In genomic region chr1:90408504-90409215, GRCm38 (mm10) we compare ENCODE assay signal across 20 mouse cellular contexts.
DNase-seq lines count a peak whose midpoint lies in the region; ATAC-seq and TF ChIP-seq lines count a peak whose summit lies in the region.
"Had no signal": no experiment of that assay in that cellular context is flagged by ENCODE, and none has a peak within 500 bp of the region (broad histone marks: within the 10 kb centered on the region; RNA-seq: fewer than 3 reads in every experiment).

No protein-coding gene starts in this region.

- H3K27me3 ChIP-seq in embryonic facial prominence, embryonic 10.5 days (replicated peaks; ENCODE audit: low read depth, poor library complexity, severe bottlenecking) = 0 out of 2 replicates have a peak, but pooled peaks cover 12% of the 10 kb centered on the region
- H3K27me3 ChIP-seq in lung, embryonic 14.5 days (ENCODE audit: insufficient read depth, low read length) = no peaks in the 10 kb centered on the region
- no peaks in the 10 kb centered on the region for H3K27me3 ChIP-seq in midbrain, embryonic 11.5 days (ENCODE audit: control insufficient read depth, insufficient read depth, low read length)
- peaks cover 4% of the 10 kb centered on the region; the same call in 1 of the 2 replicates for H3K27me3 ChIP-seq in forebrain, embryonic 10.5 days (ENCODE audit: poor library complexity, severe bottlenecking)
- H3K27me3 ChIP-seq: heart, embryonic 13.5 days; neural tube, embryonic 13.5 days; Patski had no signal

- peak; percentile 65; the same call in 1 of the 2 replicates for ATAC-seq in lung, embryonic 14.5 days (ENCODE audit: insufficient read depth)
- no peak for ATAC-seq in midbrain, embryonic 11.5 days (ENCODE audit: low FRiP score)
- ATAC-seq: activated CD4-positive, CD25-positive, alpha-beta regulatory T cell, adult 4 months; forebrain, embryonic 14.5 days; liver, postnatal 0 days; Patski had no signal

- H3K4me1 ChIP-seq in embryonic facial prominence, embryonic 10.5 days = peaks cover 43% of the 10 kb centered on the region
- H3K4me1 ChIP-seq in lung, embryonic 14.5 days (ENCODE audit: insufficient read depth) = 0 out of 2 replicates have a peak, but pooled peaks cover 3% of the 10 kb centered on the region
- peaks cover 4% of the 10 kb centered on the region for H3K4me1 ChIP-seq in midbrain, embryonic 11.5 days (ENCODE audit: control insufficient read depth, insufficient read depth, low read length)
- peaks cover 30% of the 10 kb centered on the region for H3K4me1 ChIP-seq in forebrain, embryonic 10.5 days

- 67% methylated on average over 16 of the region's 16 CpGs for WGBS in embryonic facial prominence, embryonic 10.5 days
- WGBS in lung, embryonic 14.5 days = 31% methylated on average over 16 of the region's 16 CpGs
- 86% methylated on average over 16 of the region's 16 CpGs for WGBS in midbrain, embryonic 11.5 days
- 91% methylated on average over 16 of the region's 16 CpGs for WGBS in forebrain, embryonic 10.5 days

- no peak overlapping the region for H3K4me3 ChIP-seq in layer of hippocampus, adult 2 months
- no peak overlapping the region for H3K4me3 ChIP-seq in embryonic facial prominence, embryonic 10.5 days
- no peak overlapping the region for H3K4me3 ChIP-seq in lung, embryonic 14.5 days (ENCODE audit: low read depth, low read length)
- H3K4me3 ChIP-seq in midbrain, embryonic 11.5 days (ENCODE audit: low read depth, low read length) = no peak overlapping the region
- H3K4me3 ChIP-seq in forebrain, embryonic 10.5 days = no peak overlapping the region
- H3K4me3 ChIP-seq: gastrocnemius, adult 2 months; heart, embryonic 13.5 days; hindbrain, embryonic 10.5 days; midbrain, embryonic 12.5 days; neural tube, embryonic 13.5 days had no signal

- H3K9ac ChIP-seq in lung, embryonic 14.5 days = no peak overlapping the region
- no peak overlapping the region for H3K9ac ChIP-seq in midbrain, embryonic 11.5 days (ENCODE audit: low read length)
- H3K9ac ChIP-seq: heart, embryonic 13.5 days; liver, postnatal 0 days; midbrain, embryonic 12.5 days; neural tube, embryonic 13.5 days had no signal

- H3K27ac ChIP-seq in layer of hippocampus, adult 2 months = peak overlapping the region; percentile 79
- H3K27ac ChIP-seq in embryonic facial prominence, embryonic 10.5 days (replicated peaks) = no peak overlapping the region
- H3K27ac ChIP-seq in lung, embryonic 14.5 days (ENCODE audit: low read depth) = no peak overlapping the region
- H3K27ac ChIP-seq in midbrain, embryonic 11.5 days (ENCODE audit: low read depth, low read length) = no peak overlapping the region
- H3K27ac ChIP-seq in forebrain, embryonic 10.5 days = no peak overlapping the region
- H3K27ac ChIP-seq: gastrocnemius, adult 2 months; heart, embryonic 13.5 days; hindbrain, embryonic 10.5 days; midbrain, embryonic 12.5 days; neural tube, embryonic 13.5 days had no signal

- no peak overlapping the region for H3K4me2 ChIP-seq in lung, embryonic 14.5 days
- H3K4me2 ChIP-seq in midbrain, embryonic 11.5 days = no peak overlapping the region
- H3K4me2 ChIP-seq: heart, embryonic 13.5 days; midbrain, embryonic 12.5 days; neural tube, embryonic 13.5 days had no signal

- no peaks in the 10 kb centered on the region for H3K36me3 ChIP-seq in embryonic facial prominence, embryonic 10.5 days (replicated peaks)
- H3K36me3 ChIP-seq in lung, embryonic 14.5 days (ENCODE audit: insufficient read depth) = no peaks in the 10 kb centered on the region
- H3K36me3 ChIP-seq in midbrain, embryonic 11.5 days (ENCODE audit: control insufficient read depth, insufficient read depth, low read length) = no peaks in the 10 kb centered on the region
- no peaks in the 10 kb centered on the region for H3K36me3 ChIP-seq in forebrain, embryonic 10.5 days (replicated peaks)
- H3K36me3 ChIP-seq: heart, embryonic 13.5 days; hindbrain, embryonic 10.5 days; midbrain, embryonic 12.5 days; neural tube, embryonic 13.5 days had no signal

- H3K9me3 ChIP-seq in embryonic facial prominence, embryonic 10.5 days = no peaks in the 10 kb centered on the region
- peaks cover 5% of the 10 kb centered on the region; the same call in 1 of the 2 replicates for H3K9me3 ChIP-seq in lung, embryonic 14.5 days (ENCODE audit: low read depth, low read length)
- H3K9me3 ChIP-seq in midbrain, embryonic 11.5 days (ENCODE audit: control insufficient read depth, low read length) = no peaks in the 10 kb centered on the region
- peaks cover 3% of the 10 kb centered on the region; the same call in 1 of the 2 replicates for H3K9me3 ChIP-seq in forebrain, embryonic 10.5 days
- H3K9me3 ChIP-seq: heart, embryonic 13.5 days; hindbrain, embryonic 10.5 days; midbrain, embryonic 12.5 days; neural tube, embryonic 13.5 days had no signal

- TF ChIP-seq CTCF in layer of hippocampus, adult 2 months (conservative IDR thresholded peaks at IDR 0.05) = no peak
- no peak for TF ChIP-seq CTCF in lung, embryonic 14.5 days (IDR thresholded peaks at IDR 0.05; ENCODE audit: low read depth)

- peak; percentile 26 to 35 for DNase-seq in layer of hippocampus, adult 2 months (ENCODE audit: low spot score in 2 of 2)
- no peak for DNase-seq in layer of hippocampus, adult 9-10 months (ENCODE audit: low spot score)
- peak; percentile 46 for DNase-seq in embryonic facial prominence, embryonic 10.5 days (ENCODE audit: low spot score)
- peak; percentile 72 for DNase-seq in lung, embryonic 14.5 days
- peak; percentile 54 to 84 for DNase-seq in lung, postnatal 4 days
- DNase-seq in midbrain, embryonic 11.5 days (ENCODE audit: low spot score, missing footprints) = no peak
- DNase-seq in heart, adult 9 months (ENCODE audit: low spot score in 2 of 2) = no peak
- no peak for DNase-seq in forebrain, embryonic 10.5 days (ENCODE audit: extremely low spot score, low spot score)
- DNase-seq: adrenal gland, postnatal 36 days; cerebellum, adult 9-11 months; gastrocnemius, adult 2 months; liver, postnatal 0 days; right cerebral cortex, postnatal 14 days had no signal

Comparison
In these comparisons a context has a peak if more than half of its experiments do, and no peak if none do; other contexts are left out.
1. DNase-seq: peak in layer of hippocampus, adult 2 months (2 of 2), embryonic facial prominence, embryonic 10.5 days (single experiment), lung, embryonic 14.5 days (single experiment) and lung, postnatal 4 days (2 of 2); none in layer of hippocampus, adult 9-10 months (single experiment), midbrain, embryonic 11.5 days (single experiment), heart, adult 9 months (0 of 2) and forebrain, embryonic 10.5 days (single experiment).